Mouse (Mus musculus) ovary, postnatal 10 days (tissue): ENCODE results near the gene Prss53.
"Not testable (repeated sequence)": the region's sequence is repeated elsewhere in the genome, so short reads cannot be mapped to it uniquely, and the experiment has no call there.

Experiments
- DNase-seq: peaks from one replicate; pipeline ENCODE4 v3.0.0; 2022; ENCODE audit warnings: low spot score

Prss53 gene

GRCm38 (mm10) chr7:127912190-127912871 is 21.6 kb upstream of the Prss53 start, which contains the start of gene Kat8:
Gene Kat8, plus strand, starts transcription at chr7:127912516.
- peak; percentile 73 for DNase-seq

- DNase-seq = no peak
Observed at GRCm38 (mm10) chr7:127908656-127909055, 17.9 kb upstream of the Prss53 start.

- DNase-seq = no peak
Observed at GRCm38 (mm10) chr7:127907939-127908338, 17.2 kb upstream of the Prss53 start.

DNA sequence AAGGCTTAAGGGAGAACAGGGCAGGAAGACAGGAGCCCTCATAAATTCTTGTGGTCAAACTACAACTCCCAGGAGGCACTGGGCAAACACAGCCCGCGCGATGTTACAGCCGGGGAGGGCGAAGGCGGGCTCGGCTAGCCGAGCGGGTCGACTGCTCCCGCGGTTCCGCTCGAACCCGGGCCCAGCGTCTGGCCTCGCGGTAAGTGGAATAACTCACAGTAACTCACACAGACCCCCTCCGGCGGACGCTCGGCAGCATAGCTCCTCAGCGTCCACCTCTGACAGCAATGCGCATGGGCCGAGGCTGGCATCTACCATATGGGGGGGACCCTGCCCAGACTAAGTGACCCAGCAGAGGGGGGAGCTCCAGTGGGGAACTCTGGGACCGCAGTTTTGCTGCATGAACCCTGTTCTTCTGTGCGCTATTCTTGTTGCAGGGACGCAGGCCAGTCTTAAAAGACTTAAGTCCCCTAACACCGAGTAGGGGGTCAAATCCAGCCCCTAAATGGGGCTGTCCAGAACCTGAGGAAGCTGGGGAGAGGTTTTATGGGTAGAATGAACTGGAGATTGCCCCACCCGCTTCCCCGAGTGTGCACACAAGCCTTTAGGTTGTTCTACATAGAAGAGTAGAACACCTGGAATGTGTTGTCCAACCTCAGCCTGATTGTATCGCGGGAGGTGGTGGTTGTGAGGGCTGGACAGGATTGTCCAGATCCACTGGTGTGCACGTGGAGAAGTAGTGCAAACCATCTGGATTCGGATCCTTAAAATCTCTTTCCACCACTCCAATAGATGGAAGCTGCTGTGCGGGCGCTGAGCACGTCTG is 13.4 kb upstream of the Prss53 start, which contains the start of gene Bckdk:
Gene Bckdk (plus strand): TSS at position 112 of the 826 bp plus-strand sequence.
- peak; percentile 58 for DNase-seq

DNA sequence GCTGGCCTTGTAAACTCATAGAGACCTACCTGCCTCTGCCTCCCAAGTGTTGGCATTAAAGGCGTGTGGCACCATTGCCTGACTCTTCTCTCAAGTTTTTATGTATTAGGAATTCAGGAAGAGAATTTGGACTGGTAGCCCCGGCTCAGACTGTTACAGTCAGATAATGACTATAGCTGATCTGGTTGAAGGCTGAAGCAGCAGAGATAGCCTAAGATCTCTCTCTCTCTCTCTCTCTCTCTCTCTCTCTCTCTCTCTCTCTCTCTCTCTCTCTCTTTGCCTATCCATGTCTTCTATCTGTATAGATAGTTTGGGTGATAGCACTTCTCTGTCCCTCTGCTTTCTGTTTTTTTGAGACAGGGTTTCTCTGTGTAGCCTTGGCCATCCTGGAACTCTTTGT is 11.0 kb upstream of the Prss53 start:
- no peak for DNase-seq

DNA sequence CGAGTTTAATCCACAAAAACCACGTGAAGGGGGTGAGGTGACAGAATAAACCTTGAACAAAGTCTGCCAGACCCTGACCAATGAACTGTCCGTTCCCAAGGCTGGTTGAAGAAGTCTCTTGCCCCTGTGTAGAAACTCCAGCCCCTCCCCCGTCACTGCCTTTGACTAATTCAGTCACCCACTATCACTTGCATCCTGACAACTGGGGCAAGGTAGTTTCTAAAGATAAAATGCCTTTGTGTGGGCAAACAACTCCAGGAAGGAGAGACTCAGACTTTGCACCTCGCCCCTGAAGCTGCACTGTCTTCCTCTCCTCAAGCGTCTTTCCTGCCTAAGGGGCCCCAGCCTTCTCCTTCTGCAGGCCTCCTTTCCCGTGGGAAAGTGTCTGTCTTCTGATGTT is 9.2 kb upstream of the Prss53 start:
- no peak for DNase-seq

DNA sequence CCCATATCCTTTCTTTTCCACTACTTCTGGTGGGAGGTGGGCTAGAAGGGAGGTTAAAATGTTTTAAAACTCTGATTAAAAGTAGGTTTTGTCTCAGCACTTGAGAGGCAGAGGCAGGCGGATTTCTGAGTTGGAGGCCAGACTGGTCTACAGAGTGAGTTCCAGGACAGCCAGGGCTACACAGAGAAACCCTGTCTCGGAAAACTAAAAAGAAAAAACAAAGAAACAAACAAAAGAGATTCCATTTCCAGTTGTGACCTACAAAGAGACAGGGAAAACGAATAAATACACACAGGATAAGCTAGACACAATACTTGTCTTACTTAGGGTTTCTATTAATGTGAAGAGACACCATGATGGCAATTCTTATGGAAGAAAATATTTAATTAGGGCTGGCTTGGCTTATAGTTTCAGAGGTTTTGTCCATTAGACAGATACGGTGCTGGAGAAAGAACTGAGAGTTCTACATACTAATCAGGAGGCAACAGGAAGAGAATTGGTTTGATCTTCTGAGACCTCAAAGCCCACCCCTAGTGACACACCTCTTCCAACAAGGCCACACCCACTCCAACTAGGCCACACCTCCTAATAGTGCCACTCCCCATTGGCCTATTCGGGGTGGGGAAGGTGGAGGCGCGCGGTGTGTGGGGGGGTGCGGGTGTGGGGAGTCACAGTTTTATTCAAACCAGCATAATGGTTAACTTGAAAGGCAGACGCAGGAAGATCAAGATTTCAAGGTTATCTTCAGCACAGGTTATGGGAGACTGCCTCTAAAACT is 7.6 kb upstream of the Prss53 start:
- DNase-seq = no peak

GRCm38 (mm10) chr7:127897542-127897941 is 6.8 kb upstream of the Prss53 start:
- DNase-seq = no peak

GRCm38 (mm10) chr7:127896384-127896783 is 5.6 kb upstream of the Prss53 start:
- DNase-seq = no peak

- DNase-seq = not testable (repeated sequence)
Observed at GRCm38 (mm10) chr7:127895891-127896290, 5.1 kb upstream of the Prss53 start.

GRCm38 (mm10) chr7:127895442-127895841 is 4.7 kb upstream of the Prss53 start, which contains the start of the genes Gm21974 and Vkorc1:
Gene Gm21974, minus strand, starts transcription at chr7:127895454.
Gene Vkorc1, minus strand, starts transcription at chr7:127895617.
- peak; percentile 72 for DNase-seq

DNA sequence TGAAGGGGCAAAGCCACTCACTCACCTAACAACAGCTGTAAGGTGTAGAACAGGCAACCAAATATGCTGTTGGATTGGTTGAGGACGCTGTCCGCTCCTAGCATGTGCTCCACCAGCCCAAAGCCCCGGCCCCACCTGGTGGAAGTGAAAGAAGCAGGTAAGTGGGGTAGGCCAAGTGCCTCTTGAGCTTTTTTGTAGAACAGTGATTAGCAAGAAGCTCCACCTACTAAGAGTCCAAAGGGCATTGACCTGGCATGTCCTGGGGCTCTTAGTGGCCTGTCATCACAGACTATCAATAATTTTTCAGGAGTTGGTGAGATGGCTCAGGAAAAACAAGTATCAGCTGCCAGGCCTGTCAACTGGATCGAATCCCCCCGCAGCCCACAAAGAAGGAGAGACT is 3.7 kb upstream of the Prss53 start:
- no peak for DNase-seq

- no peak for DNase-seq
Observed at GRCm38 (mm10) chr7:127888821-127889220, 1.9 kb downstream of the Prss53 start.

DNA sequence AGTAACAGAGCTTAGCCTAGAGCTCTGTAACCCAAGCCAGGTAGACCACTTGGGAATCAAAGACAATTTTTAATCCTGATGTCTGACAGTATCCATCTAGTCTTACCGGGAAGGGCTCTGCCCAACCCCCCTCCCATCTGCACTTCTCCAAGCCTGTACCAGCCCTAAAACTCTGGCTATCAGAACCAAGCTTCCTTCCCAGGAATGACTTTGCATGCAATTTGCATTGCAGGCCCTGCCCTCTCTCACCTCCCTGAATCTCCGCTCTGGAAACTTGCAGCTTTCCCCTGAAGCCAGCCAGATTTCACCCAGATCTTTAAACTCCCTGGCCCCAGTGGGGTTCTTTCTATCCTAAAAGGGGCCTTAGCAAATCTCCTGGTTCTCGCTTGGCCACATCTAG is 3.0 kb downstream of the Prss53 start:
- DNase-seq = no peak

DNA sequence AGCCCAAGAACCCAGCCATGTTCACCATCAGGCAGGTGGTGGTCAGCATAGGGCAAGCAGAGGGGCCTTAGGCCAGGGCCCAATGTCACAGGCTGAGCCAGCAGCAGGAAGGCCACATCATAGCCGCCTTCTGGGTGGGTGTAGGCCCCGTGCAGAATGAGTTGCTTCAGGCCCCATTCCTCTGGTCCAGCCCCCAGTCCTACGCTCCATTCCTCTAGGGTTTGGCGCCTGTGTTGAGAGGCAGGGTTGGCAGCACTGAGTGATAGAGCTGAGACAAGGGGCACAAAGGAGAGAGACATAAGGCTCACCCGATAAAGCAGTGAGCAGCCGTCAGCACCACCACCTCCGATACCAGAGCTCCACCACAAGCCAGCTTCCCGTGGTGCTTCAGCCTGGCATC is 3.6 kb downstream of the Prss53 start:
- no peak for DNase-seq

DNA sequence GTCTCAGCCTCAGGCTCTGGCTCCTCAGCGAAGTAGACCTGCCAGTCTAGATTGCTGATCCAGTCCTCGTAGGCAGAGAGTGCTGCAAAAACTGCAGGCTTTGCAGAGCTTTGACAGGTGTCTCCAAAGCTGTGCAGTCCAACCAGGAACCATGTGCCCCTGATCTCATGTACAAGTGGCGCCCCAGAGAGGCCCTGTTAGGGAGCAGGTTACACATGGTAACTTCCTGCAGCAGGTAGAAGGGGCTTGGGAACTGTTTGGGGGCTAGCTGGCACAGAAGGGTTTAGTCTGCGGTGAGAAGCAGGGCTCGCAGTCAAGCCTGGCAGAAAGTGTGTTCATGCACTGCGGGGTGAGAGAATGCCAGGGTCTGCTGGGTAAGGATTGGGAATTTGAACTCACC is 4.2 kb downstream of the Prss53 start:
- no peak for DNase-seq

GRCm38 (mm10) chr7:127885951-127886350 is 4.8 kb downstream of the Prss53 start:
- DNase-seq = no peak

GRCm38 (mm10) chr7:127880431-127880830 is 10.3 kb downstream of the Prss53 start:
- DNase-seq = no peak

GRCm38 (mm10) chr7:127879301-127879700 is 11.5 kb downstream of the Prss53 start:
- DNase-seq = no peak

DNA sequence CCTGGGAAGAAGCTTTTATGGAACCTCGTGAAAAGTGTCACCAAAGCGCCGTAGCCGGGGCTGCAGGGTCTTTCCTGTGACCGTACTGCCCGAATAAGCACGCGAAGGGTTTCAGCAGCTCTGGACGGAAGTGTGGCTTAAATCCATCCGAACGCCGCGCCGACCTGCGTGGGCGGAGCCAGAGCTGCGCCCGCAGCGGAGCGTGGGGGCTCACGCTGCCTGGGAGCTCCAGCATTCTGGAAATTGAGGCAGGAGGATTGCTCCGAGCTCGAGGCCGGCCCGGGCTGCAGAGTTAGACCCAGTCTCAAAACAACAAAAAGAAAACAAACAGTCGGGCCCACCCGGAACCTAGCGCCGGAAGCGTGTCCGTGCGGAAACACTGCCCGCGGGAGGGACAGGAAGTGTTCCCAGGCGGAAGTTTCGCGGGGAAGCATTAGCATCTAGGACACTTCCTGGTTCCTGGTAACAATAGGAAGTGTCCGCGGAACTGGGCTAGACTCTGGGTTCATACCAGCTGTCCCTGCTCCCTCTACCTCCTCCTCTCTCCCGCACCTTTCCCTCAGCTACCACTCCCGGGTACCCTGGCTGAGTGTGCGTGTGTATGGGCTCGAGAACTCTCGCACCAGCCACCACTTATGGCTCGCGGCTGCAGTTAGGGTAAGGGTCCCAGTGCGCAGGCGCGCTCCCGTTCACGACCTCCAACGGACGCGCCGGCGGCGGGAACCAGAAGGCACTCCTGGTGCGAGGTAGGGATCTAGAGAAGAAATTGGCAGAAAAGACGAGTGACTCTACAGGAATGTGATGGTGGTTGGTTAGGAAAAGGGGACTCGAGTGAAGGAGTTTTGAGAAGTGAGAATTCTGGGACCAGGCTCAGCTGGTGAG is 14.1 kb downstream of the Prss53 start, which contains the start of gene Zfp668:
Gene Zfp668 (minus strand): TSS at position 362 of the 882 bp plus-strand sequence.
- peak; percentile 85 for DNase-seq

- no peak for DNase-seq
Observed at GRCm38 (mm10) chr7:127876041-127876466, 14.7 kb downstream of the Prss53 start, which contains the start of gene Zfp646. Gene Zfp646, plus strand, starts transcription at chr7:127876221.
